Mouse (Mus musculus) testis, adult 2 months (tissue): ENCODE data around the gene Ppp1r21.
A peak's percentile ranks its signal among the peaks of the same experiment; 100 is the strongest.

Experiments
- CTCF ChIP-seq: fragments of 200-500 bp; IDR thresholded peaks from 2 replicates; pipeline ENCODE4 v1.5.1; 2012; ENCODE audit warnings: low read depth, mild to moderate bottlenecking, inconsistent platforms, low read length, moderate library complexity; ENCODE audit not compliant: control insufficient read depth, insufficient read depth, insufficient replicate concordance
- POLR2A ChIP-seq: fragments of 200-500 bp; IDR thresholded peaks from 2 replicates; pipeline ENCODE4 v1.6.1; 2012; ENCODE audit warnings: low read depth, mild to moderate bottlenecking, inconsistent platforms, low read length, moderate library complexity; ENCODE audit not compliant: control insufficient read depth

- TF ChIP-seq CTCF: no peak
- peak; percentile 83 for TF ChIP-seq POLR2A
These were observed at the start of gene Ppp1r21 for GRCm38 (mm10) chr17:88529519-88530235.
